Mouse (Mus musculus) hematopoietic stem cell, adult 5-6 weeks (primary cell): ENCODE measurements around the gene Rprd1b. TPM values are rescaled to one million over a fixed set of nuclear protein-coding genes. Genes with fewer than 3 reads are reported as not detected.

Source experiments
- ATAC-seq, 2 experiments: fragments of 125-278 bp in 1 of 2; replicated peaks in 1 of 2; 2 replicates each; pipeline ENCODE4 v1.8.0; 2016 to 2017; ENCODE audit warnings: inconsistent platforms in 2 of 2, mild to moderate bottlenecking in 2 of 2, moderate number of reproducible peaks in 2 of 2, low read depth in 1 of 2, moderate TSS enrichment in 1 of 2; ENCODE audit not compliant: low FRiP score in 2 of 2, poor library complexity in 2 of 2, severe bottlenecking in 2 of 2, insufficient read depth in 1 of 2, low TSS enrichment in 1 of 2
- total RNA-seq: library from RNA; stranded (forward); fragments of 172-1452, 232-1000 nt; gene quantifications from 2 replicates; pipeline ENCODE4 v1.2.3, GENCODE M21; 2017

The Rprd1b gene
- total RNA-seq, 1 experiment from 2014 or later = 40.9 TPM

DNA sequence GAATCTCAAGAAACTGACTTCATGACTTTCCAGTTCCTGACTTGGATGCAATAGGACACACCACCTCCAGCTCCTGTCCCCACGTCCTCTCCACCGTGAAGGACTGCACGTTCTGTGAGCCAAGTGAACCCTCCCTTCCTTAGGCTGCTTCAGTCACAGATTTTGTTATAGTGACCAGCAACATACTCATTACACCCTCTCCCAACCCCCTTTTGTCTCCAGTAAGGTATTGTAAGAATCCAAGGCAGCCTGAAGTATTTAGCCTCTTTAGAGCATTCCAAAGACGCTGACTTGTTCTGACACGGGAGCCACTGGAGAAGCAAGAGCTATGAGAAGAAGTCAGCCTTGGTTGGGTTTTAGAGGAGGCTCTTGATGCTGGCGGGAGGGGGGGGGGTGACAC is 141.1 kb downstream of the Rprd1b start:
- ATAC-seq = no peak

DNA sequence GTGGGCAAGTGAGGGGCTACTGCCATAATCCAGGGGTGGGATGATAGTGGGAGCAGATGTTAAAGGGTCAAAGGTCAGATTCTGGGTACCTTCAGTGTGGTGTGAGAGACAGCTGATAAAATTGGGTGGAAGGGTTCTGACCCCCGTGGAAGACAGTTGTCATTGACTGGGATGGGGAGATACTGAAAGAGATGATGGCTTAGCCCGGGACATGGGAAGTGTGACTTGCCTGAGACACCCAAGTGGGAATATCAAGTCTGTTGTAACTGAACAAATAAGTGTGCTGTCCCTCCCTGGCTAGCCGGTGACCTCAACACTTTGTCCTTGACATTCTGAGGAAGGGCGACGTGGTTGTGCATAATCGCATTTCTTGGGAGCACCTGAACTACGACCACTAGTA is 141.5 kb downstream of the Rprd1b start:
- ATAC-seq = no peak

DNA sequence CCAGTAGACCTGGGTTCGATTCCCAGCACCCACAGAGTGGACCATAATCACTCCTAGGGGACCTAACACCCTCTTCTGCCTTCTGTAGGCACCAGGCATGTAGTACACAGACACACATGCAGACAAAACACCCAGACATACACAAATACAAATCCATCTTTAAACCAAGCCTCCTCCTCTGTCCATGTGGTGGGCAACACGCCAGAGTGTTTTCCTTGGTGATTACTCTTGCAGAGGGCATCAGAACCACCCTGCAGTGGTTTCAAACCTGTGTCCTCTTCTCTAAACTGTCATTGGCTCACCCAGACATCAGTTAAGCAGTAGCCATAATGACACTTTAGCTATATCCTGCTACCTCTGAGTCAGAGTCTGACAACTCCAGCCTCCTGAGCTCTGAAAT is 142.1 kb downstream of the Rprd1b start:
- ATAC-seq = no peak

DNA sequence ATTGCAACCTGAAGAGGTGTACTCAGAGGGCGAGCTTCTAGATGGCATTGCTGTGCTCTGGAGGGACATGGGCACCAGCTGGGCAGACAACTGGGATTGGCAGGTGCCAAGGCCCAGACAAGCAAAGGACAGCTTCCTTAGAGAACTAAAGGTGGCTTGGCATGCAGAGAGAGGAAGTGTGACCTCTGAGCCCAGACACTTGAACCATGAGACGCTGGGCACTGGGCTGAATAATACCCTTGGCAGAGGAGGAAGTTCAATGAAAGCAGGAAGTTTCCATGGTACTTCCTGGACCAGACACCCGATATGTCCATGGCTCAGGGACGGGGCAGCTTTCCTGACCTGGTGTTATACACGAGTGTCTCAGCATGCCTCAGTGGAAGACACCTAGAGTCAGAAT is 146.1 kb downstream of the Rprd1b start:
- ATAC-seq = peak; percentile 13 to 32; a peak in 2 of 4 replicates

GRCm38 (mm10) chr2:158174958-158175357 is 146.7 kb downstream of the Rprd1b start:
- ATAC-seq = peak; percentile 28 to 37

- ATAC-seq = peak; percentile 78 to 82
These were observed 147.1 kb downstream of the Rprd1b start for GRCm38 (mm10) chr2:158175433-158175832.

- ATAC-seq = no peak
These were observed 148.5 kb downstream of the Rprd1b start for GRCm38 (mm10) chr2:158176763-158177162.

DNA sequence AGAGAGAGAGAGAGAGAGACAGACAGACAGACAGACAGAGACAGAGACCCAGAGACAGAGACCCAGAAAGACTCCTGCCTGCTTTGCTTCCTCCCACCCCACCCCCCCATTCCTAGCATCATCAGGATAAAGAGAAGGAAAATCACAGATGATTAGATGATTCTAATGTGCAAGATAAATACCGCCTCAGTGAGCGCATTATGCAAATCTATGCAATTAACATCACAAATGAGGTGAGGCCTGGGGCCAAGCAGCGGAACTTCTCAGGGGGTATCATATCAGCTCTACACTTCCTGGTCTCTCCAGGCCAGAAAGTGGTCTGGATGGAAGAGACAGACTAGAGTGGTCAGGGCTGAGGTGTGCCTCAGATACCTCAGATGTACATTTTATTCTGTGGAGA is 149.3 kb downstream of the Rprd1b start:
- ATAC-seq = no peak

DNA sequence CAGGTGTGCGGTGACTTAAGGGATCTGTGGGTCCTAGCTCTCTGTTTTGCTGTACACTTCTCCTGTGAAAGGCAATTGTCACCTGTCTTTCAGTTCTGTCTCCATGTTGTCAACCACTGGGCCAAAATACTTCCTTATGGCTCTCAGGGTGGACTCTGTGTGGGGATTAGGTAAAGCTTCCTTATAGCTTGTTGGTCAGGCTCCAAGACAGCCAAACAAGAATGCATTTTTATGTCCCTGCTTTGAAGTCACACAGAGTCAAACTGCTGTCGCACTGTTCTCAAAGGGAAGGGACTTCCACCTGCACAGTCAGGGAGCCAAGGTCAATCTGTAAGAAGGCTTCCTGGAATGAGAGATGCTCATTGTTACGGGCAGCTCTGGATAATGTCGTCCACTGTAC is 149.8 kb downstream of the Rprd1b start:
- ATAC-seq = no peak

DNA sequence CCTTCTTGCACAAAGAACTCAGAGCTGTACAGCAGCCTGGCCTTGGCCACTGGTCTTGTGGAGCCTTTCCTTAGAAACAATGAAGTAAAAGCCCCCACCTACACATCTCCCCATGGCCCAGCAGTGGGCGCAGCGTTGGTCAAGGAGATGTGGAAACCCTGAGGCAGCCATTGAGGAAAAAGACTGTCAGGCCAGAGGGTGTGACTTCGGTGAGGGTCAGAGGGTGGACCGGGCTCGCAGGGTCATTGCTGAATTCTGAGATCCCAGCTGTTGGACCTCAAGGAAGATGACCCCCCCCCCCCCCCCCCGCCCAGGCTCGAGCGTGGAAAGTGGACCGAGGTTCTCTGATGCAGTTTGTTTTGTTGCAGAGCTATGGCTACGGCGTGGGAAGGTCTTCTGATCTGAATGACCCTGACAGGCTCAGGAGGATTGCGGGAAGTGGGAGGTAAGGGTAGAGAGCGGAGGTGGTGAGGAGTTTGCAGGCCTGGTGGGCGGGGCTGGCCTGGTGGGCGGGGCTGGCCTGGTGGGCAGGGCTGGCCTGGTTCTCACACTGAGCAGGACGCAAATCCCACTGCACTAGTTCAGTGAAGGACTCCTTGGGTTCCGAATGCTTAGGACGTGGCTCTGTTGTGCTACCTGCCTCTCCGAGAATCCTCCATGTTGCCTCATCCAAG is 150.5 kb downstream of the Rprd1b start:
- ATAC-seq = peak; percentile 29 to 54; a peak in 3 of 4 replicates

DNA sequence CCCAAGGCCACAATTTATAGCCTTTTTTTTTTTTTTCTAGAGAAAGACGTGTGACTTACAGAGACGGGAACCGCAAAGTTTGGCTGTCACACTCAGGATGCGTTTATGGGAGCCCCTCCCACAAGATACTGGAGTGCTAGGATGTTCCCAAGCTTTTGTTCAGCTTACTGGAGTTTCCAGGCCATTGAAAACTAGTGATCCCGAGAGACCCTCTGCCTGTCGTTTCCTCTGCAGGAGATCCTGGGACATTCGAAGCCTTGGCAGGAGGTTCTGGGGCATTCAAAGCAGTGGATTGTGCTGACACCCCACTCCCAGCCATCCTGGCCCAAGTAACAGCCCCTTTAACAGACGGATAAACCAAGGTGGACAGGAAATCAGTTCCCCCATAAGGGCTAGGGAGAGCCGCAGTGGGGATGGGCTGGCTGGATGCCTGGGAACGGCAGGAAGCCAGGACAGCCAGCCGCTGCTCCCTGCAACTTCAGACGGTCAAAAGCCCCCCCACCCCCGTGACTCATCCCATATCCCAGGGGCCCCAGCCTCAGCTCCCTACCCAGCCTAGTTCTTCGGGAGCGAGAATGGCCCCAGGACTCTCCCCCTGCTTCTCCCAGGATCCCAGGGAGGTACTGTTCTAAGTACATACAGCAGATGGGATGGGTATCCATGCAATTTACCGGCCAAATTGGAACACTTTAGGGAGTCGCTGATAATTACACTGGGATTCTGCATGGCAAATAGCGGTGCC is 151.2 kb downstream of the Rprd1b start:
- ATAC-seq = no peak

- ATAC-seq = no peak
These were observed 152.5 kb downstream of the Rprd1b start for GRCm38 (mm10) chr2:158180797-158181196.

Other genes with a start within 250 kb of the Rprd1b start
- not detected in 2 replicates for gene Vstm2l, start 113.8 kb upstream of the Rprd1b start, total RNA-seq
- gene Tti1, start 64 bp upstream of the Rprd1b start, total RNA-seq = 31.7 and 39.7 TPM in 2 replicates
- 17.9 and 19.4 TPM in 2 replicates for gene Tgm2, start 117.9 kb downstream of the Rprd1b start, total RNA-seq
- gene D630003M21Rik, start 200.7 kb downstream of the Rprd1b start, total RNA-seq = not detected in 2 replicates
- gene Bpi, start 229.6 kb downstream of the Rprd1b start, total RNA-seq = not detected in 2 replicates